Mouse (Mus musculus): Measurements from ENCODE around the gene Cpe. TPM values are rescaled to one million over a fixed set of nuclear protein-coding genes. Genes with fewer than 3 reads are reported as not detected.

Gene Cpe
- total RNA-seq, 1 experiment from 2014 or later, result 437 TPM

- no peak for DNase-seq
These were observed 117.9 kb downstream of the Cpe start for GRCm38 (mm10) chr8:64575001-64575400.

- peak; percentile 16 for DNase-seq
These were observed 144.6 kb downstream of the Cpe start for GRCm38 (mm10) chr8:64548054-64548850.

- no peak for DNase-seq
These were observed 149.4 kb downstream of the Cpe start for GRCm38 (mm10) chr8:64543441-64543840.

Other genes with a start within 250 kb of the Cpe start
- gene Msmo1, start 40.7 kb upstream of the Cpe start, total RNA-seq (2021), result 97.8 and 131 TPM in 2 replicates
- gene Klhl2, start 157.0 kb upstream of the Cpe start, total RNA-seq (2021), result 47.2 and 48.8 TPM in 2 replicates

Data from adrenal gland, postnatal 14 days (tissue).